Mouse (Mus musculus) small intestine, adult 2 months (tissue): ENCODE measurements around the gene Prlhr. TPM values are rescaled to one million over a fixed set of nuclear protein-coding genes. Genes with fewer than 3 reads are reported as not detected.

Source experiments
- H3K27ac ChIP-seq: fragments of 200-500 bp; 2 replicates; pipeline ENCODE4 v1.5.1; 2012; ENCODE audit warnings: low read depth, low read length, control low read depth, inconsistent platforms; ENCODE audit not compliant: insufficient read depth
- H3K27me3 ChIP-seq: fragments of 200-500 bp; 2 replicates; pipeline ENCODE4 v1.6.1; 2012; ENCODE audit warnings: mild to moderate bottlenecking, moderate library complexity, low read length, inconsistent platforms; ENCODE audit not compliant: control insufficient read depth, insufficient read depth
- H3K36me3 ChIP-seq: fragments of 200-500 bp; 2 replicates; pipeline ENCODE4 v1.6.1; 2012; ENCODE audit warnings: mild to moderate bottlenecking, low read length, control low read depth, inconsistent platforms; ENCODE audit not compliant: control insufficient read depth, insufficient read depth
- H3K4me1 ChIP-seq: fragments of 200-500 bp; 2 replicates; pipeline ENCODE4 v1.6.1; 2012; ENCODE audit warnings: low read length, inconsistent platforms, mixed read lengths; ENCODE audit not compliant: control insufficient read depth, insufficient read depth, insufficient read length
- H3K4me3 ChIP-seq: fragments of 200-500 bp; 2 replicates; pipeline ENCODE4 v1.5.1; 2012; ENCODE audit warnings: low read depth, mild to moderate bottlenecking, control low read depth, inconsistent platforms, low read length, moderate library complexity
- CTCF ChIP-seq: fragments of 200-500 bp; IDR thresholded peaks from 2 replicates; pipeline ENCODE4 v1.5.1; 2012; ENCODE audit warnings: low read depth, mild to moderate bottlenecking, control low read depth, inconsistent platforms, low read length, moderate library complexity, mixed read lengths; ENCODE audit not compliant: insufficient replicate concordance, insufficient read length; ENCODE audit errors: extremely low read depth
- POLR2A ChIP-seq: fragments of 200-500 bp; IDR thresholded peaks from 2 replicates; pipeline ENCODE4 v1.6.1; 2012; ENCODE audit warnings: low read depth, mild to moderate bottlenecking, control low read depth, inconsistent platforms, low read length, moderate library complexity
- WGBS: fragments of 180-500 bp; shearing (Covaris S2); methylation state at CpG from one replicate; pipeline ENCODE4 v1.1.7; 2018; 5-methylcytosine and 5-hydroxymethylcytosine counted together
- polyA plus RNA-seq: library from polyadenylated mRNA; depleted of rRNA; stranded (reverse); fragments of >200 nt; gene quantifications from 2 replicates; pipeline ENCODE4 v1.2.3, GENCODE M21; 2012; rRNA removed

Prlhr gene
- polyA plus RNA-seq, result not detected in 2 replicates

DNA sequence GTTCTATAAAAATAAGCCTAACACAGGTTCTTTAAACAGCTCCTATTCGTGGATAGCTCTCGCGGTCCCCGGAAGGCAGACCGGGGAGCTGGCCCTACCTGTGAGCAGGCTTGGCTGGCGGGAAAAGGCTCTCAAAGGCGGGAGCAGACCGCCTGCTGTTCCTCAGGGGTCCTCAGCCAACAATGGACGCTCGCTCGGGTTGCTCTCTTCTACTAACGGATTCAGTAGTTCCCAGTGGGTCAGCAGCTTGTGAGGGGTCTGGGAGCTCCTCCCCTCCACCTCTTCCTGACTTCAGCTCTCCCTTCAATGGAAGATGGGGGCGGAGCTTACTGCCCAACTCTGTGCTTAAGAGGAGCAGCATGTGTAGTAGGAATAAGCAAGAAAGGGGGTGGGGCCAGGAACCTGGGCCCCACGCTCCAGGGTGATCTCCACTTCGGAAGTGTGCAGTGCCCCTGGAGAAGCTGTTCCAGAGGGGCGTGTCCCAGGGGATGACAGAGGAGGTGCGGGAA, at the start of gene Prlhr:
Gene Prlhr (minus strand): TSS at position 51 of the 509 bp plus-strand sequence.
- Histone ChIP-seq H3K27ac (no peak within 1 kb of the TSS), H3K4me1 (peaks cover 6% of the 10 kb centered on the region; the same call in 1 of the 2 replicates), H3K36me3 (no peaks in the 10 kb centered on the region), H3K4me3 (peak within 1 kb of the TSS; percentile 29), H3K27me3 (peaks cover 13% of the 10 kb centered on the region)
- 10% methylated on average over 17 of the region's 17 CpGs for whole genome bisulfite sequencing
- TF ChIP-seq POLR2A (no peak), CTCF (no peak)

DNA sequence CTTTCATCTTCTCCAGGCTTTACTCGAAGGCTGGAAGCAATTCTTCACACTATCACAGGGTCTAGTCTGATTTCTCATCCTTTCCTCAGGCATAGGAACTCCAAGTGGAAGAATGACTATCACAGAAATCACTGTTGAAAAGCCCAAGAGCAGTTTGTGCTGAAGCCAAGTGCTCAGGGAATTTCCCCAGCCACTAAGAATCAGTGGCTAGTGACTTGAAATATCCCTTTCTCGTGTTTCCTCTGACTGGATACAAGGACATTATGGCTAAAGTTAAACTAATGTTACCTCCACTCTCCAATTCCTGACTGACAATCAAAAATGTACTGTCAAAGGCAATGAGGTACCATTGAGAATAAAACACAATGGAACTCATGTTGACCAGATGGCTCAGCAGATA, 47.0 kb upstream of the Prlhr start:
- WGBS, result 58% methylated on average over 2 of the region's 2 CpGs
- H3K36me3 ChIP-seq, result no peaks in the 10 kb centered on the region
- H3K27me3 ChIP-seq, result no peaks in the 10 kb centered on the region
- TF ChIP-seq CTCF (no peak), POLR2A (no peak)
- no peak overlapping the region for H3K27ac ChIP-seq
- H3K4me1 ChIP-seq, result no peaks in the 10 kb centered on the region
- H3K4me3 ChIP-seq, result no peak overlapping the region

DNA sequence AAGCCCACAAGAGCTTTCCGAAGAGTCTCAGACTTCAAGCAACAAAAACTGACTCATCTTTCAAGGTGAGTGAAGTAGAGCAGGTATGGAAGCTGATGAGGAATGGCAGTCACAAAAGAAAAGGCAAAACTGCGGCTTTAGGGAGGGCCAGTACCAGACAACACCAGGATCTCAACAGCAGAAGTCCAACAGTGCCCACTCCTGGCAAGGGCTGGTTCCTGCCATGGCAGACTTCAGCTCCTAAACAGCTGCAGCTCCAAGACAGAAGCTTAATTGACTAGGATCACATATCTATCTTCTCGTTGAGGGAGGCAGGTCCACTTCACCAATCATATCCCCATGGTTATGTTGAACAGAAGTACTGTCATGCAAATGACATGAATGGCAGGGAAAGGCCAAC, 45.3 kb upstream of the Prlhr start:
- H3K27me3 ChIP-seq, result no peaks in the 10 kb centered on the region
- H3K4me3 ChIP-seq, result no peak overlapping the region
- H3K4me1 ChIP-seq, result no peaks in the 10 kb centered on the region
- no peak for TF ChIP-seq CTCF
- TF ChIP-seq POLR2A, result no peak
- H3K36me3 ChIP-seq, result no peaks in the 10 kb centered on the region
- WGBS, result 66% methylated on average over 3 of the region's 3 CpGs
- H3K27ac ChIP-seq, result no peak overlapping the region

DNA sequence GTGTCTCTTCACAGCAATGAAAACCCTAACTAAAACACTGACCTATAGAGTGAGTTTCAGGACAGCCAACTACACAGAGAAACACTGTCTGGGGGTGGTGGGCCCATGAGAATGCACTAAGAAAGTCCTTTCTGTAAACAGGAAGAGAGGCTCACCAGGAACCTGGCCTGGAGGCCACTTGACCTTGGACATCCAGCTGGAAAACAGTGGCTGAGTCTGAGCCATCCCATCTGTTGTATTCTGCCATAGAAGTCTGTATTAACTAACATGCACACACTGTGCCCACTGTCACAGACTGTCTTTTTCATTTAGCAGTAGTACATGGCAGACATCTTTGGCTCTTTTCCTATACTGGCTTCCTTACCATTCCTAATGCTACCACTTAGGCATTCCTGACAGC, 32.1 kb upstream of the Prlhr start:
- no peak overlapping the region for H3K27ac ChIP-seq
- TF ChIP-seq POLR2A, result no peak
- TF ChIP-seq CTCF, result no peak
- H3K36me3 ChIP-seq, result no peaks in the 10 kb centered on the region
- H3K4me1 ChIP-seq, result no peaks in the 10 kb centered on the region
- H3K4me3 ChIP-seq, result no peak overlapping the region
- no peaks in the 10 kb centered on the region for H3K27me3 ChIP-seq

DNA sequence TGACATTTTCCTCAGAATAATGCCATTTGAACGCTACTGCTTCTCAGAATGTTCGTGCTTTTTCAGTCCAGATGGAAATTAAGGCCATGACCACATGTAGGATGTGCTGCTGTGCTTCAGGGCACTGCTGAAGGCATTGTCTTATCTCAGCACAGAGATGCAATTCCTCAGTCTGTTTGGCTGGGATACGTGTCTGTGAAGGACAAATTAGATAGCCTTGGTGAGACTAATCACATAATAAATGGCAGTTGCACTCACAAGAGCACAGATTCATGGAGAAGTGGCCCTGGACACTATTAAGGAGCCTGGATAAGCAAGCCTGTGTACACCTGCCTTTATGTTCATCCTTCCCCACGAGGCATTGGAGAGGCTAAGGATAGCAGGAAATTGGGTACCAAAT, 29.1 kb upstream of the Prlhr start:
- no peaks in the 10 kb centered on the region for H3K27me3 ChIP-seq
- no peak overlapping the region for H3K4me3 ChIP-seq
- no peaks in the 10 kb centered on the region for H3K36me3 ChIP-seq
- TF ChIP-seq POLR2A, result no peak
- no peak for TF ChIP-seq CTCF
- whole genome bisulfite sequencing, result 68% methylated on average over 4 of the region's 4 CpGs
- H3K4me1 ChIP-seq, result no peaks in the 10 kb centered on the region
- no peak overlapping the region for H3K27ac ChIP-seq

DNA sequence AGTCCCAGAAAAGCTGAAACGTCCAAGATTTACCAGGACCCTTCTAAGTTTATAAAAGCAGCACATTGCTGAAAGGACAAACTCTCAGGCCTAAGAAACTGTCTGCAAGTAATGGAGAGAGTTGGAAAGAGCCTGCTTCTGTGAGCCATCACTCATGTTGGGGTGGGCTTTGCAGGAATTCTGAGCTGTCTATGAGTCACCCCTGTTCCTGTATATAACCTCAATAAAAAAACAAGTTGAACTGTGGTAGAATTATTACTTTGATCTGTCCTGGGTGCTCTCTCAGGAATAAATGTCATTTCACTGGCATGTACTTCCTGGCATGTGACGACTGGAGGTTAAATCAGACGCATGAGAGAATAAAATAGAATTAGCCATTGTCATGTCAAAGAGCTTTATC, 27.7 kb upstream of the Prlhr start:
- no peak for TF ChIP-seq CTCF
- 54% methylated on average over 3 of the region's 3 CpGs for whole genome bisulfite sequencing
- no peaks in the 10 kb centered on the region for H3K4me1 ChIP-seq
- H3K4me3 ChIP-seq, result no peak overlapping the region
- H3K27me3 ChIP-seq, result no peaks in the 10 kb centered on the region
- no peak overlapping the region for H3K27ac ChIP-seq
- no peaks in the 10 kb centered on the region for H3K36me3 ChIP-seq

DNA sequence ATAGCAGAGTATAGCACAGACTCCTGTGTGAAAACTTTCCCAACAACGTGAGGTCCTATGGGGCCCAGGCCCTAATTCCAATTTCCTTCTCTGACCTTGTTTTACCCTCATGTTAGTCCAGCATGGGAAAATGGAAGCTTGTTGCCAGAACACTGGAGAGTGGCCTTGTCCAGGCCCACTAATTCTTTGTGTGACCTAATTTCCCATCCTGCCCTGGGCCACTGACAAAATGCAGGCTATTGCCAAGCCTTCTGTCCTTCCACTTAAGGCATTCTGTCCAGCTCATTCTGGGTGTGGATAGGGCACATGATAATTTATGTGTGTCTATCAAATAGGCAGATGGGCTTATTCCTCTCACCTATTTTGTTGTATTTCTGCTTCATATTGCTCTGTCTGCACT, 21.5 kb upstream of the Prlhr start:
- no peaks in the 10 kb centered on the region for H3K36me3 ChIP-seq
- no peaks in the 10 kb centered on the region for H3K4me1 ChIP-seq
- no peaks in the 10 kb centered on the region; the same call in 1 of the 2 replicates for H3K27me3 ChIP-seq
- WGBS, result 74% methylated on average over 1 of the region's 1 CpGs
- H3K4me3 ChIP-seq, result no peak overlapping the region
- TF ChIP-seq CTCF (no peak), POLR2A (no peak)
- H3K27ac ChIP-seq, result no peak overlapping the region

DNA sequence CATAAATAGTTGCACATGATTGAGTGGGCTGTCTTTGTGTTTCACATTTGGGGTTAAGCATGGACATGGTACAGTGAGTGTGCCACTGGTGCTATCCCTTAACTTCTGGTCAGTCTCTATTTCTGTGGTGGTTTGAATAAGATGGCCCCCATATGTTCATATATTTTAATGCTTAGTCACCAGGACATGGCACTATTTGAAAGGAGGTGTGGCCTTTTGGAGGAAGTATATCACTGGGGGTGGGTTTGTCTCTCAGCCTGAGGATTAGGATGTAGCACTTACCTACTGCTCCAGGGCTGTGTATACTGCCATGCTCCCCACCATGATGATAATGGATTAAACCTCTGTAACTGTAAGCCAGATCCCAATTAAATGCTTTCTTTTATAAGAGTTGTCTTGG, 17.2 kb upstream of the Prlhr start:
- no peaks in the 10 kb centered on the region; the same call in 1 of the 2 replicates for H3K27me3 ChIP-seq
- no peak overlapping the region for H3K4me3 ChIP-seq
- no peaks in the 10 kb centered on the region for H3K4me1 ChIP-seq
- TF ChIP-seq POLR2A, result no peak
- no peaks in the 10 kb centered on the region for H3K36me3 ChIP-seq
- no peak overlapping the region for H3K27ac ChIP-seq
